Mouse (Mus musculus) hindbrain, postnatal 0 days (tissue): Measurements from ENCODE around the gene Klk1b11. TPM values are rescaled to one million over a fixed set of nuclear protein-coding genes. Genes with fewer than 3 reads are reported as not detected.
"Not testable (repeated sequence)": the region's sequence is repeated elsewhere in the genome, so short reads cannot be mapped to it uniquely, and the experiment has no call there.

Experiments used
- ATAC-seq: fragments of 200-750 bp; cut with Nextera tagmentation; 2 replicates; pipeline ENCODE4 v1.8.0; 2017; ENCODE audit warnings: mild to moderate bottlenecking, moderate TSS enrichment, moderate library complexity
- DNase-seq: peaks from one replicate; pipeline ENCODE4 v3.0.0-alpha.2; 2015; ENCODE audit warnings: low spot score
- H3K27ac ChIP-seq: fragments of 300-500 bp; sonication (generic); 2 replicates; pipeline ENCODE4 v1.5.1; 2014; ENCODE audit warnings: mild to moderate bottlenecking
- H3K27me3 ChIP-seq: fragments of 300-500 bp; sonication (generic); 2 replicates; pipeline ENCODE4 v1.6.1; 2014; ENCODE audit warnings: low read length, mixed read lengths; ENCODE audit not compliant: insufficient read depth
- H3K36me3 ChIP-seq: fragments of 300-500 bp; sonication (generic); 2 replicates; pipeline ENCODE4 v1.6.1; 2014; ENCODE audit warnings: low read length, mixed read lengths; ENCODE audit not compliant: insufficient read depth
- H3K4me1 ChIP-seq: fragments of 300-500 bp; sonication (generic); 2 replicates; pipeline ENCODE4 v1.6.1; 2014; ENCODE audit warnings: antibody characterized with exemption, low read length, mixed read lengths; ENCODE audit not compliant: insufficient read depth
- H3K4me2 ChIP-seq: fragments of 300-500 bp; sonication (generic); 2 replicates; pipeline ENCODE4 v1.6.1; 2014; ENCODE audit warnings: low read depth, mild to moderate bottlenecking, low read length, moderate library complexity, mixed read lengths
- H3K4me3 ChIP-seq: fragments of 300-500 bp; sonication (generic); 2 replicates; pipeline ENCODE4 v1.5.1; 2014; ENCODE audit warnings: low read length
- H3K9ac ChIP-seq: fragments of 300-500 bp; sonication (generic); replicated peaks from 2 replicates; pipeline ENCODE4 v1.6.1; 2014; ENCODE audit warnings: mild to moderate bottlenecking, low read length, moderate library complexity, mixed read lengths
- H3K9me3 ChIP-seq: fragments of 300-500 bp; sonication (generic); 2 replicates; pipeline ENCODE4 v1.6.1; 2016; ENCODE audit warnings: low read length, mixed read lengths
- CTCF ChIP-seq: IDR thresholded peaks from 2 replicates; pipeline ENCODE4 v1.5.1; 2016; ENCODE audit warnings: antibody characterized with exemption, control low read depth, low read depth
- WGBS: fragments of 180-500 bp; shearing (Covaris S2); extraction: QIAGEN DNeasy Blood & Tissue Kit; methylation state at CpG from one replicate; pipeline ENCODE4 v1.1.7; 2014; 5-methylcytosine and 5-hydroxymethylcytosine counted together
- polyA plus RNA-seq: library from polyadenylated mRNA; unstranded; fragments of >200 nt; fragmentation: Nextera tagmentation; extraction: Ambion mirVana; gene quantifications from 2 replicates; pipeline ENCODE4 v1.2.1, GENCODE M21; 2015
- total RNA-seq: library from RNA; depleted of rRNA; stranded (reverse); fragments of >200 nt; gene quantifications from 2 replicates; pipeline ENCODE4 v1.2.3, GENCODE M21; 2014; rRNA removed

Klk1b11 gene
- total RNA-seq (not detected in 2 replicates), polyA plus RNA-seq (not detected in 2 replicates)

DNA sequence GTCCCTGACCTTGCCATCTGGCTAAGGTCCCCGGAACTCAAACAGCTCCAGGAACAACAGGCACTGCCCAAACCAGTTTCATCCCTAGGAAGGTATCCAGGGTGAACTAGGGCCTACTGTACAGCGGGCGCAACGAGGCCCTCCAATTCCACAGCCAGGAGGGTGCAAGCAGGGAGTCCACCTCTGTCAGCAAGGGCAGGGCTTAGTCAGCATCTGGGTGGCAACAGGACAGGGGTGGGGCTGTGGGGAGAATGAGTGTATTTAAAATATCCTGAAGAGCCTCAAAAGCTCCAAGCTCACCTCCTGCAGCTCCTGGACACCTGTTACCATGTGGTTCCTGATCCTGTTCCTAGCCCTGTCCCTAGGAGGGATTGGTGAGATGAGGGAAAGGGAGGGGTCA is at the start of gene Klk1b11:
Gene Klk1b11 (plus strand): TSS at position 301 of the 400 bp plus-strand sequence.
- not testable (repeated sequence) for H3K9me3 ChIP-seq, H3K4me1 ChIP-seq, H3K9ac ChIP-seq, H3K27ac ChIP-seq, ATAC-seq, H3K27me3 ChIP-seq, DNase-seq, H3K4me3 ChIP-seq, H3K4me2 ChIP-seq, H3K36me3 ChIP-seq
- WGBS = 84% methylated on average over 4 of the region's 4 CpGs

DNA sequence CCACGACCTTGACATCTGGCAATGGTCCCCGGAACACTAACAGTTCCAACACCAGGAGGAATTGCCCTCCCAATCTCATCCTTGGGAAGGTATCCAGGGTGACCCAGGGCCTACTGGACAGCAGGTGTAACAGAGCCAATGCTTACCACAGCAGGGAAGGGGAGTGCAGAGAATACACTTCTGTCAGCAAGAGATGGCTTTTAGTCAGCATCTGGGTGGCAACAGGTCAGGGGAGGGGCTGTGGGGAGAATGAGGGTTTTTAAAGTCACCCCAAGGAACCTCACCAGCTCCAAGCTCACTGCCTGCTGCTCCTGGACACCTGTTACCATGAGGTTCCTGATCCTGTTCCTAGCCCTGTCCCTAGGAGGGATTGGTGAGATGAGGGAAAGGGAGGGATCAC is 45.3 kb upstream of the Klk1b11 start, which contains the start of gene Klk1b8:
Gene Klk1b8 (plus strand): TSS at position 301 of the 400 bp plus-strand sequence.
- no peak within 1 kb of the TSS for H3K4me2 ChIP-seq
- H3K27me3 ChIP-seq = no peaks in the 10 kb centered on the region
- H3K36me3 ChIP-seq = no peaks in the 10 kb centered on the region
- no peak within 1 kb of the TSS for H3K9ac ChIP-seq
- TF ChIP-seq CTCF = no peak
- H3K9me3 ChIP-seq = no peaks in the 10 kb centered on the region
- no peaks in the 10 kb centered on the region for H3K4me1 ChIP-seq
- WGBS = 77% methylated on average over 2 of the region's 2 CpGs
- ATAC-seq = no peak
- no peak within 1 kb of the TSS for H3K27ac ChIP-seq
- H3K4me3 ChIP-seq = no peak within 1 kb of the TSS
- no peak for DNase-seq

DNA sequence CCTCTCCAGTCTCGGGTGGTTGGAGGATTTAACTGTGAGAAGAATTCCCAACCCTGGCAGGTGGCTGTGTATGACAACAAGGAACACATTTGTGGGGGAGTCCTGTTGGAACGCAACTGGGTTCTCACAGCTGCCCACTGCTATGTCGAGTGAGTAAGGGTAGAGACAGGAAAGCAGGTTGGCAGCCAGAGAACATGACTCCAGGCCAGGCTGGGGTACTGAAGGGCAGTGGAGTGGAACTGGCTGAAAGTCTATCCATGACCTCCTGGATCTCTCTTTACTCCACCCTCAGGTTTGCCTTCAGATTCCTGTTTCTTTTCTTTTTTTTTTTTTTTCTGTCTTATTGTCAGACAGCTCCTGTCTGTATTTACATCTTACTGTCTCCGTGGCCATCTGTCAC is 43.0 kb upstream of the Klk1b11 start:
- no peaks in the 10 kb centered on the region for H3K9me3 ChIP-seq
- no peak for ATAC-seq
- TF ChIP-seq CTCF = no peak
- H3K4me3 ChIP-seq = no peak overlapping the region
- H3K9ac ChIP-seq = no peak overlapping the region
- DNase-seq = no peak
- H3K36me3 ChIP-seq = no peaks in the 10 kb centered on the region
- no peak overlapping the region for H3K4me2 ChIP-seq
- H3K27ac ChIP-seq = no peak overlapping the region
- WGBS = 58% methylated on average over 4 of the region's 4 CpGs
- no peaks in the 10 kb centered on the region for H3K27me3 ChIP-seq
- no peaks in the 10 kb centered on the region for H3K4me1 ChIP-seq

DNA sequence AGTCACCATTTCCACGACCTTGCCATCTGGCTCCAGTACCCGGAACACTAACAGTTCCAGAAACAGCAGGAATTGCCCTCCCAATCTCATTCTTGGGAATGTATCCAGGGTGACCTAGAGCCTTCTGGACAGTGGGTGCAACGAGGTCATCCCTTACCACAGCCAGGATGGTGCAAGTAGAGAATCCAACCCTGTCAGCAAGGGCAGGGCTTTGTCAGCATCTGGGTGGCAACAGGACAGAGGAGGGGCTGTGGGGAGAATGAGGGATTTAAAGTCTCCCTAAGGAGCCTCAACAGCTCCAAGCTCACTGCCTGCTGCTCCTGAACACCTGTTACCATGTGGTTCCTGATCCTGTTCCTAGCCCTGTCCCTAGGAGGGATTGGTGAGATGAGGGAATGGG is 29.2 kb upstream of the Klk1b11 start, which contains the start of gene Klk1b1:
Gene Klk1b1 (plus strand): TSS at position 301 of the 400 bp plus-strand sequence.
- Histone ChIP-seq H3K9me3 (no peaks in the 10 kb centered on the region), H3K27ac (no peak within 1 kb of the TSS), H3K36me3 (no peaks in the 10 kb centered on the region), H3K4me2 (no peak within 1 kb of the TSS), H3K4me3 (no peak within 1 kb of the TSS), H3K27me3 (no peaks in the 10 kb centered on the region), H3K9ac (no peak within 1 kb of the TSS), H3K4me1 (no peaks in the 10 kb centered on the region)
- ATAC-seq = no peak
- 53% methylated on average over 3 of the region's 3 CpGs for WGBS
- DNase-seq = no peak
- TF ChIP-seq CTCF = no peak

DNA sequence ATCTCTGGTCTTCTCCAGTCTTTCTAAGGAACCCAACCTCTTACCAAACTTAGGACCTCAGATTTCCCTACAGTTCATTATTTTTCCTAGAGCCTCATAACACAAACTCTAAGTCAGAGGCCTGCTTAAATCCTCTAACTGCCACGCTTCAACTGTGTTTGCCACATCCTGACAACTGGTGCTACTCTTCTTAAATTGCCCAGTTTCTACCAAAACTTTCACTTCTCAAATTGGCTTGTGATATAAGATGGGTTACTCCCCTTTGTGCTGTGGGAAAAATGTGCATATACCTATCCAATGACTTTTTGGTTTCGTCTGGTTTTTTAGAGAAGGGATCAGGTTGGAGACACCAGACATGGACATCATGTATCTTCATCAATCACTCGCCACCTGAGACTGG is 28.6 kb upstream of the Klk1b11 start:
- H3K27ac ChIP-seq = no peak overlapping the region
- no peak for DNase-seq
- H3K27me3 ChIP-seq = no peaks in the 10 kb centered on the region
- H3K4me2 ChIP-seq = no peak overlapping the region
- H3K4me3 ChIP-seq = no peak overlapping the region
- TF ChIP-seq CTCF = no peak
- no peaks in the 10 kb centered on the region for H3K9me3 ChIP-seq
- ATAC-seq = no peak
- 87% methylated on average over 3 of the region's 3 CpGs for WGBS
- H3K4me1 ChIP-seq = no peaks in the 10 kb centered on the region
- H3K36me3 ChIP-seq = no peaks in the 10 kb centered on the region
- H3K9ac ChIP-seq = no peak overlapping the region

- TF ChIP-seq CTCF = no peak
- no peak for DNase-seq
- Histone ChIP-seq H3K36me3 (no peaks in the 10 kb centered on the region), H3K4me2 (no peak overlapping the region), H3K4me3 (no peak overlapping the region), H3K4me1 (no peaks in the 10 kb centered on the region), H3K27me3 (no peaks in the 10 kb centered on the region), H3K9me3 (no peaks in the 10 kb centered on the region), H3K27ac (no peak overlapping the region), H3K9ac (no peak overlapping the region)
- WGBS = 83% methylated on average over 2 of the region's 2 CpGs
- no peak for ATAC-seq
Measured at GRCm38 (mm10) chr7:43967612-43968011, 28.1 kb upstream of the Klk1b11 start.

DNA sequence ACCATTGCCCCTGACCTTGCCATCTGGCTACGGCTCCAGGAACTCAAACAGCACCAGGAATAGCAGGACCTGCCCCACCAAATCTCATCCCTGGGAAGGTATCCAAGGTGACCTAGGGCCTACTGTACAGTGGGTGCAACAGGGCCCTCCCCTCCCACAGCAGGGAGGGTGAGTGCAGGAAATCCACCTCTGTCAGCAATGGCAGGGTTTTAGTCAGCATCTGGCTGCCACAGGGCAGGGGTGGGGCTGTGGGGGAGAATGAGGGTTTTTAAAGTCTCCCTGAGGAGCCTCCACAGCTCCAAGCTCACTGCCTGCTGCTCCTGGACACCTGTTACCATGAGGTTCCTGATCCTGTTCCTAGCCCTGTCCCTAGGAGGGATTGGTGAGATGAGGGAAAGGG is 19.9 kb upstream of the Klk1b11 start, which contains the start of gene Klk1b9:
Gene Klk1b9 (plus strand): TSS at position 301 of the 400 bp plus-strand sequence.
- ATAC-seq, H3K9ac ChIP-seq, H3K4me3 ChIP-seq, DNase-seq, H3K27me3 ChIP-seq, H3K4me2 ChIP-seq, H3K4me1 ChIP-seq, H3K36me3 ChIP-seq, H3K27ac ChIP-seq, H3K9me3 ChIP-seq: not testable (repeated sequence)
- 80% methylated on average over 1 of the region's 1 CpGs for WGBS
